Mouse (Mus musculus) c-Kit-positive CD71-positive TER-119-positive erythroid progenitor cells, embryonic 14.5 days (primary cell): ENCODE results near the gene Rbm4.
"Not testable (repeated sequence)": the region's sequence is repeated elsewhere in the genome, so short reads cannot be mapped to it uniquely, and the experiment has no call there.

Source experiments
- DNase-seq: peaks from one replicate; pipeline ENCODE4 v3.0.0-alpha.2; 2013; ENCODE audit warnings: low spot score

Rbm4 gene

DNA sequence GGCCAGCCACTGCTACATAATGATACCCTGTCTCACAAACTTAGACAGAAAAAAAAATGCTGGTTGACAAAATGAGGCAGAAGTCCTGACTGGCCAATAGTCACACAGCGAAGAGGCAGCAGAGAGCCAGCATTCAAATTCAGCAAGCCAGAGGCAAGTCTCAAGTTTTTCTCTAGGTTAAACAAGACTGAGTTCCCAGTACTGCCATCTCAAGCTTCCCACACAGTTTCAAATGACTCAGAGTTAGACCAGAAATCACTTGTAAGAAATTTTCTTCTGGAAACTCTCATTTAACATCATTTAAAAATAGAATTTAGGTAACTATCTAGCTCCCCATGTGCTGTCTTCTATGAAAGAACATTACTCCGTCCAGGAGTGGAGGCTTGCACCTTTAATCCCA is 4.1 kb upstream of the Rbm4 start:
- no peak for DNase-seq

DNA sequence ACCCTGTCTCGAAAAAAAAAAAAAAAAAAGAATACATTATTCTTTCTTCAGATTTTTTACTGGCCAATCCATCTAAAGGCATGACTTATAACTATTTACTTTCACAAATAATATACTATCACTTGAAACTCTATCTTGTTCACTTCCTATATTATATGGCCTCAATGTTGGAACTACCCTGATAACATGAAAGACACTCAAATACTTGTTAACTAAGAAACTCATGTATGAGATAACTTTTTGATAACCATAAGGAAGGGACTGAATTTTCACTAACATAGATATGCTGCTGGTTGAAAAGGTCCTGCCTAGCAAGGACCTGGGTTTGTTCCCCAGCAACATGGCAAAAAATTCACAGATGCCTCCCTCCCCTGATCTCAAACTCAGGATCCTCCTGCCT is 2.2 kb upstream of the Rbm4 start:
- no peak for DNase-seq

DNA sequence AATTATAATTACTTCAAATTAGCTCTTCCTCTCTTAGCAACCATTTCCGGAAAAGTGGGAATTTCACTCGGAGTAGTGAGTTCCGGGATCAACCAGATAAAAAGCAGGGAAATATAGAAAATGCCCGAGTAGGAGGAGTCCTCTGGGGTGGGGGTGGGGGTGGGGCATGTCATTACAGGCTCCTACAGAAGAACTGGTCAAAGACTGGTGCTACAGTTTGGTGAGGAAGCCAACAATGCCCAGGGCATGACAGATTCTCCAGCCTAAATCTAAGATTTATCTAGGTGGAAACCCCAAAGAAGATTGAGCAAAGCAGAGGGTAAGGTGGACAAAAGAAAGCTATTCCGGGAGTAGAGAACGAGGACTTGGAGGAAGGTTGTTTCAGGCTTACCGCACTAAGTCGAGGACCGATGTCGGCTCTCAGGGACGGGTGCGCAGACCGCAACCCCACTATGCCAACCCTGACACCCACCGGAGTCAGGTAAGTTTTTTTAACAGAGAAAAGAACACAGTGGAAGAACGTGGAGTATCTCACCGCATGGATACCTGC is 345 bp downstream of the Rbm4 start:
- no peak for DNase-seq

DNA sequence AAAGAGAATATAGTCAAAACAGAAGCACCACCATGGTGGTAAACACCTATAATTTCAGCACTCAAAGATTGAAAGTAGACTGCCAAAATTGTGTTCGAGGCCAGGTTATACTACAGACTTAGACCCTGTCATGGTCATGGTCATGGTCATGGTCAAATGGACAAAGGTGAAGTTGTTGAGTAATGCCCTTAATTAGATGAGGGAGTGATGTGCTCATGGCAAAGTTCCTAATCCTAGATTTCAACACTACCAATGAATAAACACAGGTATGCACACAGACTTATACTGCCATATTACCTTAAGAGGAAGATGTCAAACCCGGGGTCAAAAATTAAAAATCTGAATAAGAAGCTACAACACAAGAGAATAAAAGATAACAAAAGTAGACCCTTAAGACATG is 7.4 kb downstream of the Rbm4 start:
- no peak for DNase-seq

DNA sequence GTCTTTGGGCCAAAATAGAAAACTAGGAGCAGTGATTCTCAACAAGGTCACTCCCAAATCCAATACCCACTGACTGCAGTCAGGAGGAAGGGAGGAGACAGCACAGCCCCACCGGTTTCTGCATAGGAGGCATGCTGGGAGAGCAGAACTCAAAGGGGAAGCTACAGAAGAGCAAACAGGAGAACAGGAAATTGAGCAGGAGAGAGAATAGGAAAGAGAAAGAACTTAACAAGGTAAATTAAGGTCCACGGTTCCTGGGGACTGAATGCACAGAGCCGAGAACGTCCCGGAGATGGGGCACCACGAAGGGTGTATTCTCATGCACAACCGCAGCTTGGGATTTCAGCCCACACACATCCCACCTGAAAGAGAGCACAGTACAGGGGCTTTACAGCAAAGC is 8.5 kb downstream of the Rbm4 start:
- no peak for DNase-seq

DNA sequence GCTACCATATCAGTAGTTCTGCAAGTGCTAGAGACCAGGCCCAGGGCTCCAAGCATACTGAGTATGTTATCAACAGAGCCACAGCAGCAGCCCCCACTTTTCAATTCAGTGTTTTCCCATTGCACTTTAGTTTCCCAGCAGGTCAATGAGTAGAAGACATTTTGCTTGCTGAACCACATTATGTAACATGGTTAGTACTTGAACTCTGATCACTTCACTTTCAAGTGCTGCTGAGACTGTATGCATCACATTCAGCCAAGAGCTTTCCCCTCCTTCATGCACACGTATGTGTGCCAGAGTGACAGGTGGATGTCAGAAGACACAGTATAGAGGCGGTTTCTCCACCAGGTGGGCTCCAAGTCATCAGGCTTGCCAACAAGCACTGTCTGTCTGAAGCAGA is 10.8 kb downstream of the Rbm4 start:
- no peak for DNase-seq

DNA sequence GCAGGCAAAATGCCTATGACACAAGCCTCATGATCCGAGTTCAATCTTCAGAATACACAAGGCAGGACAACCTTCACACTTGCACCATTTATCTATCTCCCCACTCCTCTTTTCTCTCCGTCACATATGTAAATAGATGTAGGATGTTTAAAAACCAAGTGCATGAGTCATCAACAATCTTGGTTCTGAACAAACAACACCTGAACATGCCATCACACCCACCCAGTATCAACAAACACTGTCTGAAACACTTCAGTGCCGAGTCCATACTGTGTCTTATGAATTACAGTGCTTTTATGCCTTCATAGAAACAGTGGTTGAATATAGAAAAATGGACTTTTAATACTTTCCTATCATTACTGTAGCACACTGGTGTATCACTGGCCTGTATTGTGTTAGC is 20.9 kb downstream of the Rbm4 start:
- DNase-seq, result no peak

DNA sequence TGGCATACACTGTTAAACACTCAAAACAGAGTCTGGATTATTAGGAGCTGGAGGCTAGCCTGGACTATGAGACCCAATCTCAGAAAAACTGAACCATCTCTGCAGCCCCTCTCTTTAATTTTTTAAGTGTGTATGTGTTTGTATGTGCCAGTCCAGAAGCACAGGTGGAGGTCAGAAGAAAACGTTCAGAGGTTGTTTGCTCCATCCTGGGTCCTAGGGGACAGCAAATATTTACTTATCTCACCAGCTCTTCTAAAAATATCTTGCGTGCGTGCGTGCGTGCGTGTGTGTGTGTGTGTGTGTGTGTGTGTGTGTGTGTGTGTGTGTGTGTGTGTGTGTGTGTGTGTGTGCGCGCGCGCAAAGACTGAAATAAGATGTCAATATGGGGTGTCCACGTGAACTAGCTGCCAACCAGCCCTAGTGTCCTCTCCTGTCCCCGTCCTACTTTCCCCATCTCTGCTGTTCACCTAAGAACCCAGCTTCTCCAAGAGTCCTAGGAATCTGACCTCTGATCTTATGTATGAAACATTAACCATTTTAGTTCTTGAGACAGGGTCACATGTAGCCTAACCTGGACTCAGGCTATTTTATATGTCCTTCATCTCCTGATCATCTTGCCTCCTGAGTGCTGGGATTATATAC is 26.1 kb downstream of the Rbm4 start:
- no peak for DNase-seq

DNA sequence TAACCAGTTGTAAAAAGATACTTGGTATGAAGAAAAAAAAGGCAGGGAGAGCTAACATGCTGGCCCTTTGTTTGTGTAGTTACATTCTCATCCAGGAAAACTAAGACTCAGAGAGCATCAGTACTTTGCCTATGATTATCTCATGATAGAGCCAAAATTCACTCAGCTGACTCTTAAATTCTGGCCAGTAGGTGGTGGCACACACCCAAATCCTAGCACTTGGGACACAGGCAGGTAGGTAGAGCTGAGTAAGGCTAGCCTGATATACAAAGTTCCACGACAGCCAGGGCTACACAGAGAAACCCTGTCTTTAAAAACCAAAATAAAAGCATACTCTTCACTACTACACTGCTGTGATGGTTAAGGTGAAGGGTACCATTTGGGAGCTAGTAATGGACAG is 30.8 kb downstream of the Rbm4 start:
- no peak for DNase-seq

DNA sequence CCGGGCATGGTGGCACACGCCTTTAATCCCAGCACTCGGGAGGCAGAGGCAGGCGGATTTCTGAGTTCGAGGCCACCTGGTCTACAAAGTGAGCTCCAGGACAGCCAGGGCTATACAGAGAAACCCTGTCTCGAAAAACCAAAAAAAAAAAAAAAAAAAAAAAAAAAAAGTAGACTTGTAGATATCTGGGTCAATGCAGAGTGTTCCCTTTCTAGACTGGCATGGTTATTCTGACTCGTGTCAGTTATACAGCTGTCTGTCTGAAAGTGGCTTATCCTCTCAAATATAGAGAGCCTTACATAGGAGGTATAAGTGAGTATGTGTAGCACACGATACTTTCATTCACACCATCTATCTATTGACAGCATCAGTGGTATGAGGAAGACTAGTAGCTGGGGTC is 33.2 kb downstream of the Rbm4 start:
- DNase-seq, result not testable (repeated sequence)

DNA sequence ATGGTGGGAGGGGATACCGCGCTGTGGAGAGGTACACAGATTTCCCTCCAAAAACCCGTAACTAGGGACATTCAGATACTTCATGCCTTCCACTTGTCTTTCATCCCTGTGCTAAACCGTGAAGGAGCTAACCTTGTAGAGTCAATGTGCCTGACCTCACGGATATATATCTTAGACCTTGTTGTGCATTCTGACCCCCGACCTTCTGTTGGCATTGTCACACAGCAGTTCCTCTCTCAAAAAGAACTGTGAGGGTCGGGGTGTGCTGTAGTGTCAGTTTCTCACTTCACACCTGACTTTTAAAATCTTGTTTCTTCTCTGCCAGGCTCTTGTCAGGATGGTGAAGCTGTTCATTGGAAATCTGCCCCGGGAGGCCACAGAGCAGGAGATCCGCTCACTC is 36.8 kb downstream of the Rbm4 start:
- peak; percentile 16 for DNase-seq

DNA sequence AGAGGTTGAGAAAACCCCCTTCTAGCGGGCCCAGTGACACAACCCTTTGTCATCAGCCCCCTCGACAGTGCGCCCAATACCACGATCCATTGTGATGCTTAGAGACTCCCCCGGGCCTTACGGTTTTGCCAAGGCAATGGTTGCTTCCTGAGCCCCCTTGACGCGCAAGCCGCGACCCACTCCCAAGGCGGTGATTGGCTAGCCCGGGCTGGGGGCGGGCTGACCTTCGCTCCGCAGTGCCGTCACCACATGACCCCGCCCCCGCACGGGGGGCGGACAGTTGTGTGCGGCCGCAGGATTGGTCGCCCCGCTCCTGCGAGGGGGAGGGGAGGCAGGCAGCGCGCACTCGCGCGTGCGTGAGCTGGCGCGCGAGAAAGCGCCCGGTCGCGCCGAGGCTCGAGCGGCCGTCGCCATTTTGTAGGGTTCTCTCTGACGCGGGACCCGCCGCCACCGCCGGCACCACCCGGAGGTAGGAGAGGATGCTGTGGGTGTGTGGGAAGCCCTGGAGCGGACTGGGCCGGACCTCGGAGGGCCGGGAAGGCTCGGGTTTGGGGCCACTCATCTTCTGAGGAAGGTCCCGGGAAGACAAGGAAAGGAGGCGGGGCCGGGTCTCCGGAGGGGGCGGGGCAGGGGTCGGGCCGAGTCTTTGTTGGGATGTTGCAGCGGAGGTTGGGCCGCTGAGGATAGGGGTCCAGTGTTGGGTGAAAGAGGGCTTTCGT is 37.3 kb downstream of the Rbm4 start, which contains the start of gene Rbm4b:
TSS of gene Rbm4b (plus strand) at position 305 of the 719 bp plus-strand sequence.
- peak; percentile 88 for DNase-seq

DNA sequence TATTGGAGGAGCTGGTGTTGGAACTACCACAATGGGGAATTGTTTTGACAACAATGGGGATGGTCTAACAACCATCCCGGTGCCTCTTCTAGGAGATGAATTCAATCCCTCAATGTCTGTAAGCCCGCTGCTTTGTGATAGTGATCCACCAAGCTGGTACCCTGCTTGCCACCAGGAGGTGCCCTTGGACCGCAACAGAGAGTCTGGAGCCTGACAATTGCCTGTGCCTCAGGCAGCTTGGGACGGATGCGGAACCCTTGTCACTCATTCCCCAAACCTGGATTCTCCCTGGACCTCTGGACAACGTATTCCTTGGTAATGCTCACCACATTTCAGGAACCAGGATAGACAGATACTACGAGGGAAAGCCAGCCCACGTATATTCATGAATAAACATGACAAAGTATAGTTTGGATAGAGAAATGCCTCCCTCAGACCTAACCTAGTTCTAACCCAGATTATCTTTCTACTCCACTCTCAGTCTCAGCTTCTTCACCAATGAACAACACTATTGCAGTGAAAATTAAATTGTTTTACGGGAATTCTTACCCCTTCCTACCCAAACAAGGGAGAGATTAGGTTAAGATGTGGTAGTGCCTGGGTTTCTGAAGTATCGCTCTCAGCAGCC is 38.0 kb downstream of the Rbm4 start:
- peak; percentile 87 for DNase-seq

DNA sequence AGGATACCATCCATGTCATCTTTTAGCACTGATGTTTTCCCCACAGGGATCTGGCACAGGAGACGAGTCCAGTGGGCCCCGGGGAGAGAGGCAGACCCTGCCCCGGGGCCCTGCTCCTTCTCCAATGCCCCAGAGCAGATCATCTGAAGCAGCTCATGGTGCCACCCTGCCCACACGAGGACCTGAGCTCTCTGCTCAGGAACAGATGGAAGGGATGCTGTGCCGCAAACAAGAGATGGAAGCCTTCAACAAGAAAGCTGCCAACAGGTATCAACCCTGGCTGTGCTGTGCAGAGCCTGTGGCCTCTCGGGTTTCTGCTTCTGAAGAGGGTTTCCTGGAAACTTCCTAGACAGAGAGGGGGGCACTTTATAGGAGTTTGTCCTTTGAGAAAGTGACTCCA is 43.7 kb downstream of the Rbm4 start:
- DNase-seq, result no peak

DNA sequence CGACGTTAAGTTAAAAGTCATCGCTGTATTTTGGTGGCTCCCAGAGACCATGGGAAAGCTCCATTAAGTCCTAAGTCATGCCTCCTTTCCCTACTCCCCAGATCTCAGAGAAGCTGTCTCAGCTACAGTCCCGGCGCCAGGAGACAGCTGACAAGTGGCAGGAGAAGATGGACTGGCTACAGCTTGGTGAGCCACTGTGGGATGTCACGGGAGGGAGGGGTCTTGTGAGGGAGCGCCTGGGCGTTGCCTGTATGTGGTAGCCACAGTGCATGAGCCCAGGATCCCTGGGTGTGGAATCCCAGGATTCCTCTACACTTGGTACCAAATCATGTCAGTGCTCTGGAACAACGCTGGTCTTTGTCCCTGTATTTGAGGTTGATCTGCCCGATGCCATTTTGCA is 45.2 kb downstream of the Rbm4 start:
- no peak for DNase-seq

DNA sequence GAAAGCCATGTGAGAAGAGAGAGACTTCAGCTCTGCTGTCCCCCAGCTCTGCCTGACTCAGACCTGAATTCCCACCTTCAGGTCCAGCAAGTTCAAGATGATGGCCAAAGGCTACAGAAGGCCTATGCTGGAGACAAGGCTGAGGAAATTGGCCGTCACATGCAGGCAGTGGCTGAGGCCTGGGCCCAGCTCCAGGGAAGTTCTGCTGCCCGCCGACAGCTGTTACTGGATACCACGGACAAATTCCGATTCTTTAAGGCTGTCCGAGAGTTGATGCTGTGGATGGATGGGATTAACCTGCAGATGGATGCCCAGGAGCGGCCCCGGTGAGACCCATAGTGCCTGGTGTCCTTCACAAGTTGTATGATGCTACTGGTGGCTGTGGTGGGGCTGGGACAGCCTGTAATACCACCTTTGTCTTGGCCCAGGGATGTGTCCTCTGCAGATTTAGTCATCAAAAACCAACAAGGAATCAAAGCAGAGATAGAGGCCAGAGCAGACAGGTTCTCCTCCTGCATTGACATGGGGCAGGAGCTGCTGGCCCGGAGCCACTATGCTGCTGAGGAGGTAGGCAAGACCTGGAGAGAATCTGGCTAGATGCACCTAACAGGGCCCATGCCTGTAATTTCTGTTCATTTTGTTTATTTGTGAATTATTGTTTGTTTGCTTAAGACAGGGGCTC is 45.9 kb downstream of the Rbm4 start:
- no peak for DNase-seq

DNA sequence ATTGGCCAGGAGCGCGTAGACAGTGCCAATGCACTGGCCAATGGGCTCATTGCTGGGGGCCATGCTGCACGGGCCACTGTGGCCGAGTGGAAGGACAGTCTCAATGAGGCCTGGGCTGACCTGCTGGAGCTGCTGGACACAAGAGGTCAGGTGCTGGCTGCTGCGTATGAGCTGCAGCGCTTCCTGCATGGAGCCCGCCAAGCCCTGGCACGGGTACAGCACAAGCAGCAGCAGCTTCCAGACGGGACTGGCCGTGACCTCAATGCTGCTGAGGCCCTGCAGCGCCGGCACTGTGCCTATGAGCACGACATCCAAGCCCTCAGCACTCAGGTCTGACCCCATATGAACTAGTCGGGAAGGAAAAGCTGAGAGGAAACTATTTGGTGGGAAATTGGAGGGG is 47.1 kb downstream of the Rbm4 start:
- no peak for DNase-seq

DNA sequence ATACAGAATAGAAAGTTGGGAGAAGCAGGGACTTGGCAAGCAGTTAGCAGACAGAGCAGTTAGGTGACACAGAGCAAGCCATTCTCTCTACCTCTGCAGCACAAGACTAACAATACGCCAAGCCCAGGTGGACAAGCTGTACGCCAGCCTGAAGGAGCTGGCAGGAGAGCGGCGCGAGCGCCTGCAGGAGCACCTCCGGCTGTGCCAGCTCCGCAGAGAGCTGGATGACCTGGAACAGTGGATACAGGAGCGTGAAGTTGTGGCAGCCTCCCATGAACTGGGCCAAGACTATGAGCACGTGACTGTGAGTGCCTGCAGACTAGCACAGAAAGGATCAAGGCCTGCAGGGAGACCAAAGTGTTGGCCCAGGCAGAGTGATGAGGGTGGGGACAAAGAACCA is 48.0 kb downstream of the Rbm4 start:
- no peak for DNase-seq

DNA sequence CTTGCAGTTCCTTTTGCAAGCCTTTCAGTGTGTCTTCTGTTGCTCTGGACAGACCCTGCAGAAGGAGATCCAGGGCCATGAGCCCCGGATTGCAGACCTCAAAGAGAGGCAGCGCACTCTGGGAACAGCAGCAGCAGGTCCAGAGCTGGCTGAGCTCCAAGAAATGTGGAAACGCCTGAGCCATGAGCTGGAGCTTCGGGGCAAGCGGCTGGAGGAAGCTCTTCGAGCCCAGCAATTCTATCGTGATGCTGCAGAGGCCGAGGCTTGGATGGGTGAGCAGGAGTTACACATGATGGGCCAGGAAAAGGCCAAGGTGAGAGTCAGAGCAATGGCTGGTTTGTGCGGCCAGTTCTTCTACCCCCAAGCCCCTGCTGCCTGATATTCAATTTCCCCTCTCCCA is 48.6 kb downstream of the Rbm4 start:
- no peak for DNase-seq

DNA sequence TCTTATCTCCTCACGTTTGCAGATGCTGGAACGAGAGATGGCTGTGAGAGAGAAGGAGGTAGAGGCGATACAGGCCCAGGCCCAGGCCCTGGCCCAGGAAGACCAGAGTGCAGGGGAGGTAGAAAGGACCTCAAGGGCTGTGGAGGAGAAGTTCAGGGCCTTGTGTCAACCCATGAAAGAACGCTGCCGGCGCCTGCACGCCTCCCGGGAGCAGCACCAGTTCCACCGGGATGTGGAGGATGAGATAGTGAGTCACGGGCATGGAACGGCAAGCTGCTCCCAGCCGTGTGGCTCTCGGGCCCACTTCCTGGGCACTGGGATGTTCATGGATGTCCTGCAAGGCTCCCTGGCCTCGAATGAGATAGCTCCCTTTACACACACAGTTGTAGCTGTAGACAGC is 49.7 kb downstream of the Rbm4 start:
- DNase-seq, result no peak

DNA sequence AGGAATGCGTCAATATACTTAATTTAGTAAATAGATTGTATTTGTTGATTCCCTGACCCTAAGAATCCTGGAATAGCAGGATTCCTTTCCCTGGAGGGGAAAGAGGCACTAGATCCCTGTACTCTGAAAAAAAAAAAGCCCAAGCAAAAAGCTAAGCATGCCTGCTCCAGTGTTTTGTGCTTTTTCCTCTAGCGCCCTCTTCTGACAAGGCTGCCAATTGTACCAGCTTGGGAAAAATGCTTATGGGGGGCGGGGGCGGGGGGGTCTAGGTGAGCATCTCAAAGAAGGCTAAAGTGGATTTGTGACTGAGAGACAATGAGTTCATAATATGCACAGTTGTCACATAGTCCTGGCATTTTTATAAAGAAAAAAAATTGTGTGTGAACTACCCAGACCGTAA is 50.2 kb downstream of the Rbm4 start:
- DNase-seq, result no peak

DNA sequence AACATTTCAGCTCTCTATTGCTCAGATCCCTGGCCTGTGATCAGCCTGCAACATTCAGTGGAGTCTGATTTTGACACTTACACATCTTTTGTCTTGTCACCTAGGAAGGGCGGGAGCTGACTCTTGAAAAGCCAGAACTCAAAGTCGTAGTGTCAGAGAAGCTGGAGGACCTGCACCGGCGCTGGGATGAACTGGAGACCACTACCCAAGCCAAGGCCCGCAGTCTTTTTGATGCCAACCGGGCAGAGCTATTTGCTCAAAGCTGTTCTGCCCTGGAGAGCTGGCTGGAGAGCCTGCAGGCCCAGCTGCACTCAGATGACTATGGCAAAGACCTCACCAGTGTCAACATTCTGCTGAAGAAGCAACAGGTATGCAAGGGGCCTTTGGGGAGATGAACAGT is 51.5 kb downstream of the Rbm4 start:
- no peak for DNase-seq

DNA sequence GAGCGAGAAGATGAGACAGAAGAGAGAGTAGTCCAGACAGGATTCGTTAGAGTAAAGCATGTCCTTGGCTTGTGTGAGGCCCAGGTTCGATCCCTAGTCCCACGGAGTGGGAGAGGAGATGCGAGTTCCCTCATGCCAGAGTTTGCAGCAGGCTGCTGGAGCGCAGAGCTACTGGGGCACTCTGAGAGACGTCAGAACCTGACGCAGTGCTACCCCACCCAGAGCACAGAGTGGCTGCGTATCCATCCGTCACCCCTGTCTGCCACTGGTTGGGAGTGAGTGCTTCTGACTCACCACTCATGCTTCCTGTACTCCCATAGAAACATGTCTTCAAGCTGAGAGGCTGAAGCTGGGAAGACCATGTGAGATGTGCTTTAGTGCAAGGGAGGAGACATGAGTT is 52.2 kb downstream of the Rbm4 start:
- no peak for DNase-seq
